Comparison of ENCODE assay signal across 8 mouse cellular contexts in the genomic region with DNA sequence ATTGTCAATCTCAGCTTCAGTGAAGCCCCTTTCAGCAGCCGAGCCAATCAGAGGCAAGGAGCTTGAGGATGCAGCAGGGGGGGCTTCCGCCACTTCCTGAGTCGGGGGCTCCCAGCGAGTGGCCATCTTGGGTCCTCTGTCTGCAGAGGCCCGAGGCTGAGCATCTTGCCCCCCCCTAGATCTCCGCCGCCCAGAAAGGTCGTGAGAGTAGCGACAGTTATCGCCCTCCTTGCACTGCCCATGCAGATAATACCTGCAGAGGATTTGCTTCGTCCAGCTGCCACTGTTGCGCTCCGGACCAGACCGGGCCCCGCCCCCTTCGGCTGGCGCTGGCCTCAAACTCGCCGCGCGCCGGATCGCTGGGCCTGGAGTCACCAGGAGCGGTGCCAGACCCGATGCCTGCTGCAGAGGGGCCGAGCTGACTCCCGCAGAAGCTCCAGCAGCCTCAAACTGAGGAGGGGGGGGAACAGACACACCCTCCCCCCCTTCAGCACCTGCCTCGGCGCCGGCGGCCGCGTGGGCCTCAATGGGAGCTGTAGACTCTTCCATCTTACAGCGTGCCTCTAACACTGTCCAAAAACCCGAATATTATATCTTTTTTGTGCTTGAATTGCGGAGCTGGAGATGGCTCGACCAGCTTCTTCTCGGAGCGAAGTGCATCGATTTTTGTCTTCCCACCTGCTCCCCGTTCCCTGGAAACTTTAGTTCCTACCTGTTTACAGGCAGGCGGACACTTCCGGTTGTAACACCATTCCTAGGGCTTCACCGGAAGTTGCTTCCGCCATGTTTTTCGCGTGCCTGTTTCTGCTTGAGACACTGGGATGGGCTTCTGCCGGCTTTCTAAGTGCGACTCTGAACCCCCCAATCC. TPM values are rescaled to one million over a fixed set of nuclear protein-coding genes. Genes with fewer than 3 reads are reported as not detected.
DNase-seq lines count a peak whose midpoint lies in the region; ATAC-seq lines count a peak whose summit lies in the region.

A gene (minus strand): TSS at position 647 of the 868 bp plus-strand sequence.

- H3K36me3 ChIP-seq in hindbrain, embryonic 13.5 days: no peaks in the 10 kb centered on the region

- H3K4me3 ChIP-seq in hindbrain, embryonic 13.5 days: peak within 1 kb of the TSS; percentile 68

- ATAC-seq in hindbrain, embryonic 13.5 days (ENCODE audit: low FRiP score): peak; percentile 90

- H3K27me3 ChIP-seq in hindbrain, embryonic 13.5 days: no peaks in the 10 kb centered on the region

- WGBS in hindbrain, embryonic 13.5 days: 24% methylated on average over 49 of the region's 49 CpGs

- H3K9me3 ChIP-seq in hindbrain, embryonic 13.5 days: peaks cover 11% of the 10 kb centered on the region; the same call in 1 of the 2 replicates

- H3K4me1 ChIP-seq in hindbrain, embryonic 13.5 days (replicated peaks): peaks cover 4% of the 10 kb centered on the region; the same call in 1 of the 2 replicates

- H3K4me2 ChIP-seq in hindbrain, embryonic 13.5 days: peak within 1 kb of the TSS; percentile 77

- peak; percentile 93 for DNase-seq in R1 (ENCODE audit: low read depth, low spot score)
- DNase-seq in cerebellum, adult 9-11 months: peak; percentile 10
- peak; percentile 30 to 47 for DNase-seq in frontal cortex, postnatal 36 days (ENCODE audit: low spot score in 2 of 2)
- peak; percentile 20 to 55 for DNase-seq in layer of hippocampus, postnatal 25 days (ENCODE audit: extremely low spot score in 1 of 2, low spot score in 1 of 2)
- peak; percentile 73 for DNase-seq in lung, postnatal 25 days (ENCODE audit: low spot score)
- peak; percentile 93 for DNase-seq in retina, postnatal 1 day
- DNase-seq in urinary bladder, postnatal 36 days (ENCODE audit: low spot score in 2 of 2): peak; percentile 60 to 77

- H3K9ac ChIP-seq in hindbrain, embryonic 13.5 days: peak within 1 kb of the TSS; percentile 86

- H3K27ac ChIP-seq in hindbrain, embryonic 13.5 days: peak within 1 kb of the TSS; percentile 94

RNA-seq across cellular contexts. Expression of the gene that starts here (rescaled TPM):
- polyA plus RNA-seq in hindbrain, embryonic 13.5 days (2015; fragmentation: Nextera tagmentation; extraction: Ambion mirVana): 19.4 and 21.1 TPM in 2 replicates
- 1 to 10 TPM; 2.6 to 2.8 TPM for total RNA-seq in layer of hippocampus, postnatal 25 days (2021)

Comparison
In these comparisons a context has a peak if more than half of its experiments do, and no peak if none do; other contexts are left out.
1. Peak in every context shown above with its lines: DNase-seq, ATAC-seq, H3K4me3 ChIP-seq and H3K27ac ChIP-seq.
2. DNase-seq: peak in every context shown above with its lines; median percentile 93 in R1; 93 in retina, postnatal 1 day; 73 in lung, postnatal 25 days; 68 in urinary bladder, postnatal 36 days; 38 in frontal cortex, postnatal 36 days; 38 in layer of hippocampus, postnatal 25 days; 10 in cerebellum, adult 9-11 months.